In the genomic region with DNA sequence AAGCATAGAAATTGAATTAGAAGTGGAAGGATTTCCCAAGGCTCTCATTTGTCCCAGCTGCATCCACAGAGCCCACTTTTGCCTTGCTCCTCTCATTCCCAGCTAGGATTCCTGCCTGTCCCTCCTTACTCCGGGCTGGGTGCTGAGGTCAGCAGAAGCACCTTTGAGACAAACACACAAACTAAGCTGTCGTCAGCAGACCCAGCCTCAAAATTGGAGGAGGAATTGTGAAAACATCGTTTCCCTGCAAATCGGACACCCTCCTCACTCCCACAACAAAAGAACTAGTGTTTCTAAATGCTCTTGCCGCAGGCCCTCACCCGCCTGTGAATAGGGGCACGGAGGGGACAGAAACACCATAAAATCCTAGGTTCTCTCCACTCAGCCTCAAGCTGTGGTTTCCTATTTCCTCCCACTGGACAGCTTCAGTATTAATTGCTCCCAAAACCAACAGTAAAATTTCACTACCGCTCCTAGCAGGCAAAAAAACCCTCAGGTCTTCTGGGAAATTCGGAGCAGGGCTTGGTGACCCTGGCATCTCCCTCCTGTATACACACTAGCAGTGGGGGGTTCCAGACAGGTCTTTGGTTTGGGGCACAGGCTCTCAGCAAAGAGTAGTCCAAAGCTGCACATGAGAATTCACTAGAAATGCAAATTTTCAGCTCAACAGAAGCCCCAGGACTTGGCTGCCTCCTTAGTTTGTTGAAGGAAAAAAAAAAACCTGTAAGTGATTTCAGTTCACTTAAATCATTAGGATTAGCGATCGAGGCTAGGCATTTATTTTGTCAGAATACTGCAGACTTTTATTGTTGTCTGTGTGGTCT, we compare ENCODE assay signal across 9 mouse cellular contexts.
DNase-seq lines count a peak whose midpoint lies in the region; ATAC-seq and TF ChIP-seq lines count a peak whose summit lies in the region.
"Had no signal": no experiment of that assay in that cellular context is flagged by ENCODE, and none has a peak within 500 bp of the region (broad histone marks: within the 10 kb centered on the region; RNA-seq: fewer than 3 reads in every experiment).

No protein-coding gene starts in this region.

- no peaks in the 10 kb centered on the region for H3K9me3 ChIP-seq in liver, embryonic 15.5 days (replicated peaks)
- no peaks in the 10 kb centered on the region for H3K9me3 ChIP-seq in liver, embryonic 11.5 days (ENCODE audit: control insufficient read depth, low read length)
- H3K9me3 ChIP-seq in embryonic facial prominence, embryonic 11.5 days (replicated peaks; ENCODE audit: control insufficient read depth, low read length) = no peaks in the 10 kb centered on the region
- no peaks in the 10 kb centered on the region for H3K9me3 ChIP-seq in hindbrain, embryonic 12.5 days (replicated peaks)

- H3K4me3 ChIP-seq in liver, embryonic 15.5 days (replicated peaks) = no peak overlapping the region
- H3K4me3 ChIP-seq in liver, embryonic 11.5 days (ENCODE audit: low read depth, low read length) = no peak overlapping the region
- no peak overlapping the region for H3K4me3 ChIP-seq in embryonic facial prominence, embryonic 11.5 days (ENCODE audit: low read depth, low read length)
- H3K4me3 ChIP-seq in hindbrain, embryonic 12.5 days = no peak overlapping the region
- H3K4me3 ChIP-seq in myocyte = no peak overlapping the region

- no peaks in the 10 kb centered on the region for H3K79me2 ChIP-seq in myocyte (ENCODE audit: control insufficient read depth, insufficient read depth)

- H3K27me3 ChIP-seq in liver, embryonic 15.5 days = no peaks in the 10 kb centered on the region
- no peaks in the 10 kb centered on the region for H3K27me3 ChIP-seq in liver, embryonic 11.5 days (replicated peaks; ENCODE audit: control insufficient read depth, insufficient read depth, low read length)
- H3K27me3 ChIP-seq in embryonic facial prominence, embryonic 11.5 days (ENCODE audit: control insufficient read depth, insufficient read depth, low read length) = no peaks in the 10 kb centered on the region
- no peaks in the 10 kb centered on the region for H3K27me3 ChIP-seq in hindbrain, embryonic 12.5 days
- H3K27me3 ChIP-seq in myocyte (ENCODE audit: control insufficient read depth, insufficient read depth, insufficient read length) = no peaks in the 10 kb centered on the region

- H3K4me1 ChIP-seq in liver, embryonic 15.5 days (replicated peaks) = no peaks in the 10 kb centered on the region
- no peaks in the 10 kb centered on the region for H3K4me1 ChIP-seq in liver, embryonic 11.5 days (replicated peaks; ENCODE audit: control insufficient read depth, insufficient read depth, low read length)
- H3K4me1 ChIP-seq in embryonic facial prominence, embryonic 11.5 days (ENCODE audit: control insufficient read depth, insufficient read depth, low read length) = no peaks in the 10 kb centered on the region
- H3K4me1 ChIP-seq in hindbrain, embryonic 12.5 days = peaks cover 12% of the 10 kb centered on the region

- no peak overlapping the region for H3ac ChIP-seq in myocyte (ENCODE audit: control insufficient read depth, insufficient read length)

- no peak for ATAC-seq in liver, embryonic 15.5 days (ENCODE audit: insufficient read depth)
- no peak for ATAC-seq in liver, embryonic 11.5 days (replicated peaks; ENCODE audit: low FRiP score)
- ATAC-seq in embryonic facial prominence, embryonic 11.5 days (replicated peaks; ENCODE audit: insufficient number of reproducible peaks, low FRiP score, low TSS enrichment, low read depth) = peak; percentile 34; the same call in 1 of the 2 replicates
- no peak for ATAC-seq in hindbrain, embryonic 12.5 days (ENCODE audit: low FRiP score)

- no peak overlapping the region for H3K27ac ChIP-seq in liver, embryonic 15.5 days (replicated peaks)
- H3K27ac ChIP-seq in liver, embryonic 11.5 days (ENCODE audit: low read depth, low read length) = no peak overlapping the region
- peak overlapping the region; percentile 52 for H3K27ac ChIP-seq in embryonic facial prominence, embryonic 11.5 days (replicated peaks; ENCODE audit: low read depth, low read length)
- 0 out of 2 replicates have a peak overlapping the region, but pooled peaks have one; percentile 35 for H3K27ac ChIP-seq in hindbrain, embryonic 12.5 days
- H3K27ac ChIP-seq: macrophage had no signal

- H3K4me2 ChIP-seq in liver, embryonic 15.5 days = peak overlapping the region; percentile 11; the same call in 1 of the 2 replicates
- H3K4me2 ChIP-seq in liver, embryonic 11.5 days = no peak overlapping the region
- H3K4me2 ChIP-seq in embryonic facial prominence, embryonic 11.5 days (ENCODE audit: low read depth, low read length) = peak overlapping the region; percentile 10; the same call in 1 of the 2 replicates
- H3K4me2 ChIP-seq in hindbrain, embryonic 12.5 days (replicated peaks) = peak overlapping the region; percentile 9
- peak overlapping the region; percentile 74 for H3K4me2 ChIP-seq in myocyte (ENCODE audit: low read depth)

- H3K36me3 ChIP-seq in liver, embryonic 15.5 days (replicated peaks) = no peaks in the 10 kb centered on the region
- H3K36me3 ChIP-seq in liver, embryonic 11.5 days (ENCODE audit: control insufficient read depth, insufficient read depth, low read length) = no peaks in the 10 kb centered on the region
- no peaks in the 10 kb centered on the region for H3K36me3 ChIP-seq in embryonic facial prominence, embryonic 11.5 days (replicated peaks; ENCODE audit: control insufficient read depth, insufficient read depth, low read depth, low read length)
- H3K36me3 ChIP-seq in hindbrain, embryonic 12.5 days = no peaks in the 10 kb centered on the region
- H3K36me3 ChIP-seq in myocyte (ENCODE audit: control insufficient read depth, insufficient read depth) = no peaks in the 10 kb centered on the region

- no peak overlapping the region for H3K9ac ChIP-seq in liver, embryonic 15.5 days
- H3K9ac ChIP-seq in liver, embryonic 11.5 days (ENCODE audit: low read depth, low read length) = no peak overlapping the region
- no peak overlapping the region; the same call in 1 of the 2 replicates for H3K9ac ChIP-seq in embryonic facial prominence, embryonic 11.5 days (replicated peaks; ENCODE audit: low read length)
- H3K9ac ChIP-seq in hindbrain, embryonic 12.5 days = no peak overlapping the region

- no peak for TF ChIP-seq POLR2A in myocyte (IDR thresholded peaks at IDR 0.05; ENCODE audit: insufficient read length, low read depth)

- 19% methylated on average over 11 of the region's 11 CpGs for WGBS in liver, embryonic 15.5 days (ENCODE audit: insufficient replicate concordance)
- WGBS in liver, embryonic 11.5 days = 46% methylated on average over 11 of the region's 11 CpGs
- WGBS in embryonic facial prominence, embryonic 11.5 days = 14% methylated on average over 11 of the region's 11 CpGs
- WGBS in hindbrain, embryonic 12.5 days = 32% methylated on average over 11 of the region's 11 CpGs

- no peak for DNase-seq in liver, embryonic 11.5 days (ENCODE audit: low spot score)
- DNase-seq in embryonic facial prominence, embryonic 11.5 days (ENCODE audit: low spot score) = peak; percentile 67
- no peak for DNase-seq in cerebellum, adult 8-10 months
- no peak for DNase-seq in c-Kit-positive CD71-positive TER-119-positive erythroid progenitor cells, embryonic 14.5 days (ENCODE audit: low spot score)
- DNase-seq in lung, adult 18-20 months = no peak

TF ChIP-seq in myocyte, 11 proteins besides CTCF, POLR2A, EP300 and RAD21:
- TF ChIP-seq USF1 (IDR thresholded peaks at IDR 0.05; ENCODE audit: low read depth) = no peak
- no peak for TF ChIP-seq MYOG (IDR thresholded peaks at IDR 0.05; ENCODE audit: control insufficient read depth in 1 of 3, insufficient read depth in 1 of 3, insufficient read length in 2 of 3, low read depth in 2 of 3)
- TF ChIP-seq POLR2AphosphoS2 (IDR thresholded peaks at IDR 0.05; ENCODE audit: insufficient read length, low read depth) = no peak
- no peak for TF ChIP-seq SRF (IDR thresholded peaks at IDR 0.05; ENCODE audit: control insufficient read depth, insufficient read length, low read depth)
- no peak for TF ChIP-seq E2F4 (IDR thresholded peaks at IDR 0.05; ENCODE audit: insufficient read depth)
- TF ChIP-seq MAX (IDR thresholded peaks at IDR 0.05; ENCODE audit: low read depth) = no peak
- no peak for TF ChIP-seq REST (IDR thresholded peaks at IDR 0.05; ENCODE audit: insufficient read depth, insufficient read length)
- TF ChIP-seq MYOD1 (IDR thresholded peaks at IDR 0.05; ENCODE audit: control insufficient read depth in 1 of 3, insufficient read length in 2 of 3, low read depth in 2 of 3) = no peak
- no peak for TF ChIP-seq TCF3 (IDR thresholded peaks at IDR 0.05; ENCODE audit: insufficient read length, low read depth)
- TF ChIP-seq CEBPB (IDR thresholded peaks at IDR 0.05; ENCODE audit: insufficient read depth, poor library complexity, severe bottlenecking) = no peak
- TF ChIP-seq TCF12 (IDR thresholded peaks at IDR 0.05; ENCODE audit: insufficient read depth, poor library complexity, severe bottlenecking) = no peak

Comparison
In these comparisons a context has a peak if more than half of its experiments do, and no peak if none do; other contexts are left out.
1. H3K27ac ChIP-seq: peak in embryonic facial prominence, embryonic 11.5 days (single experiment) and hindbrain, embryonic 12.5 days (single experiment); none in liver, embryonic 15.5 days (single experiment) and liver, embryonic 11.5 days (single experiment).